Mouse (Mus musculus): ENCODE data around the gene Lasp1. TPM values are rescaled to one million over a fixed set of nuclear protein-coding genes. Genes with fewer than 3 reads are reported as not detected.
A peak's percentile ranks its signal among the peaks of the same experiment; 100 is the strongest.

The Lasp1 gene
- polyA plus RNA-seq, 1 experiment from 2014 or later, result 133 TPM

DNA sequence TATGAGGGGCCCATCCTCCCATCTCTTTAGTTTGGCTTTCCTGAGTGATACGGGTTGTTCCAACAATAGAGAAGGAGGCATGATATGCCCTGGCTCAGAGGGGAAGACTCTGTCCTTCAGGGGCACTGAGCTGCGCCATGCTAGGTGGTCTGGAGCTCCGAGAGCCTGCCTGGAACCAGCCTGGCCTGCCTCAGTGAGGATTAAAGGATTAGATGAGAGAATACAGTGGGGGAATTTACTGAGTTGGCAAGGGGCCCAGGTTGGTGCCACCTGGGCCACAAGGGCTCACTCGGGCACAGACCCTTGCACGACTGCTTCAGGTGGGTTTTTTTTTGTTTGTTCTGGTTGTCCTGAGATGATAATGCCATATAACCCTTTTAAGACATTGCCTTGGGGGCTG, 17.4 kb downstream of the Lasp1 start:
- H3K9ac ChIP-seq (replicated peaks; ENCODE audit: low read length), result no peak overlapping the region
- no peaks in the 10 kb centered on the region for H3K27me3 ChIP-seq (ENCODE audit: insufficient read depth, low read length)
- H3K9me3 ChIP-seq (ENCODE audit: low read length), result no peaks in the 10 kb centered on the region
- peak overlapping the region; percentile 54; the same call in 1 of the 2 replicates for H3K27ac ChIP-seq (ENCODE audit: low read length)
- H3K4me3 ChIP-seq (ENCODE audit: low read length), result no peak overlapping the region
- ATAC-seq (ENCODE audit: low FRiP score, low TSS enrichment), result no peak
- no peak overlapping the region for H3K4me2 ChIP-seq (replicated peaks; ENCODE audit: low read depth, low read length)
- WGBS, result 78% methylated on average over 5 of the region's 5 CpGs
- H3K4me1 ChIP-seq (ENCODE audit: insufficient read depth, low read length), result peaks cover 85% of the 10 kb centered on the region
- peaks cover 29% of the 10 kb centered on the region for H3K36me3 ChIP-seq (ENCODE audit: insufficient read depth, low read length)

DNA sequence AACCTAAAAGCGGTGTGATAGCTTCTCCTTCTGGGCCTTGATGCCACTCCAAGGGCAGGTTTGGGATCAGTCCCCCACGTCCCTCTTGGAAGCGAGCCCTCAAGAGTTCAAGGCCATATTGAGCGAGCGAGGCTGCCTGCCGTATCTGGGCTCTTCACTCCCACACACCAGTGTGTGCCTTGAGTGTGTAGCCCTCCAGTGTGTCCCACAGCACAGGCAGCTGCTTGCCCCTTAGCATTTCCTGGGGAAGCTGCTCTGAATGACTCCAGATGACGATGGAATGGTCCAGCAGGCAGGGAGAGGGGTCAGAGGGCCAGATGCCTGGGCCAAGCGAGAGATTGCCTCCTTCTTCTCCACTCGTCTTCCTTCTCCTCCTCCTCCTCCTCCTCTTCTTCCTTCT, 18.1 kb downstream of the Lasp1 start:
- ATAC-seq (ENCODE audit: low FRiP score, low TSS enrichment), result no peak

DNA sequence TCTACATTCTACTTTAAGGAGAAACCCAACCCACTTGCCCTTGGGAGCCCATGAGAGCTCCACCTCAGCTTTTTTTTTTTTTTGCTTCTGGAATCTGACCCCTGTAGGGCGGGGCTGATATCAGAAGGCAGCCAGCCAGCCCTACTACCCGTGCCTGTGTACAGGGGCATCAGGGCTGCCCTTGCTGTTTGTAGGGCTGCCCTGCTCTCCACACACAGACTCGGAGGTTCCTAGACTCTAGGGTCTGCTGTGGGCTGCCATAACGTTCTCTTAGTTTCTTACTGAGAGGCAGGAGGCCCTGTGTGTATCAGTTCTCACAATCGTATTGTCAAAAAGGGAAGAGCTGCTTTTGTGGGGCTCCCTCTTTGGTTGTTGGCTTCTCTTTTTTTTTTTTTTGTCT, 18.6 kb downstream of the Lasp1 start:
- WGBS, result 34% methylated on average over 5 of the region's 5 CpGs
- no peak overlapping the region for H3K4me2 ChIP-seq (replicated peaks; ENCODE audit: low read depth, low read length)

More for the DNA sequence above, 18.1 kb downstream of the Lasp1 start:
- Histone ChIP-seq H3K4me2 (replicated peaks; ENCODE audit: low read depth, low read length) (no peak overlapping the region), H3K27me3 (ENCODE audit: insufficient read depth, low read length) (no peaks in the 10 kb centered on the region), H3K36me3 (ENCODE audit: insufficient read depth, low read length) (peaks cover 33% of the 10 kb centered on the region), H3K27ac (ENCODE audit: low read length) (peak overlapping the region; percentile 54), H3K4me3 (ENCODE audit: low read length) (no peak overlapping the region), H3K9me3 (ENCODE audit: low read length) (no peaks in the 10 kb centered on the region), H3K9ac (replicated peaks; ENCODE audit: low read length) (peak overlapping the region; percentile 47; the same call in 1 of the 2 replicates), H3K4me1 (ENCODE audit: insufficient read depth, low read length) (peaks cover 78% of the 10 kb centered on the region)
- 26% methylated on average over 9 of the region's 9 CpGs for WGBS

DNA sequence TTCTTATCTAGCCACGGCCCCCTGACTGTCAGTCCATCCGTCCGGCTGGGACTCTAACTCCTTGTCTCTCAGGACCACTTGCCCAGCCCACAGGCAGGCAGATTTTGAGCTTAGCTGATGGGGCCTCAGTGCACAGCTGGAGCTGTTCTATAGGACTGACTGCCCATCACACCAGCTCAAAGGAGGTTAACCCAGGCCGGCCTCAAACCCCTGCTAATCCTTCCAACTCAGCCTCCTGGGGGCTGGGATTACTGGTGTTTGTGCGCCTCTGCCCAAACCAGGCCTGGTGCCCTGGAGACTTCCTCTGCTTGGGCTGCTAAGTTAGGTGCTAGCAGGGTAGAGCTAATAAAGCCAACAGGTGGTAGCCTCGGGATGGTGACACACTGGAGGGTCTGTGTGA, 19.2 kb downstream of the Lasp1 start:
- H3K9ac ChIP-seq (replicated peaks; ENCODE audit: low read length), result peak overlapping the region; percentile 56; the same call in 1 of the 2 replicates
- H3K9me3 ChIP-seq (ENCODE audit: low read length), result no peaks in the 10 kb centered on the region
- no peak overlapping the region for H3K4me3 ChIP-seq (ENCODE audit: low read length)
- H3K4me2 ChIP-seq (replicated peaks; ENCODE audit: low read depth, low read length), result no peak overlapping the region
- H3K27ac ChIP-seq (ENCODE audit: low read length), result peak overlapping the region; percentile 46; the same call in 1 of the 2 replicates
- WGBS, result 71% methylated on average over 6 of the region's 6 CpGs
- H3K27me3 ChIP-seq (ENCODE audit: insufficient read depth, low read length), result no peaks in the 10 kb centered on the region
- peaks cover 73% of the 10 kb centered on the region for H3K4me1 ChIP-seq (ENCODE audit: insufficient read depth, low read length)
- no peak for ATAC-seq (ENCODE audit: low FRiP score, low TSS enrichment)
- peaks cover 34% of the 10 kb centered on the region for H3K36me3 ChIP-seq (ENCODE audit: insufficient read depth, low read length)

More for the DNA sequence above, 18.6 kb downstream of the Lasp1 start:
- Histone ChIP-seq H3K4me3 (ENCODE audit: low read length) (no peak overlapping the region), H3K9ac (replicated peaks; ENCODE audit: low read length) (0 out of 2 replicates have a peak overlapping the region, but pooled peaks have one; percentile 19), H3K27ac (ENCODE audit: low read length) (peak overlapping the region; percentile 54; the same call in 1 of the 2 replicates), H3K36me3 (ENCODE audit: insufficient read depth, low read length) (peaks cover 34% of the 10 kb centered on the region), H3K27me3 (ENCODE audit: insufficient read depth, low read length) (no peaks in the 10 kb centered on the region), H3K4me1 (ENCODE audit: insufficient read depth, low read length) (peaks cover 74% of the 10 kb centered on the region), H3K9me3 (ENCODE audit: low read length) (no peaks in the 10 kb centered on the region)
- ATAC-seq (ENCODE audit: low FRiP score, low TSS enrichment), result no peak

DNA sequence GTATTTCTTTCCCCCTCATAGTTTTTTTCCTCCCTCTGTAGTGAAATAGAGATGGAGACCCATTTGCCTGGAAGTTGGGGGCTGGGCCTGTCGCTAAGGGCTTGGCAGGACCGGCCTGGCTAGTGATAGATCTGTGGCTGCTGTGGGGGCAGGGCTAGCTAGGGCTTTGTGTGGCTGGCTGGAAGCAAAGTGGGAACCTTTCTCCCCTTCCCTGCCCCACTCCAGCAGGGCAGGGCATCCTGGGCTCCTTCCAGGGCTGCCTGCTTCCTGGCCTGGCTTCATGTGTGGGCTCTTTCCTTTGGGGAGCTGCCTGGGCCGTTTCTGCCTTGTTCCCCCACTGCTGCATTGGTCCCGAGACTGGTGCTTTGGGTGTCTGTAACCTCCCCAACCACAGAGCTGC, 19.8 kb downstream of the Lasp1 start:
- Histone ChIP-seq H3K36me3 (ENCODE audit: insufficient read depth, low read length) (peaks cover 34% of the 10 kb centered on the region), H3K4me3 (ENCODE audit: low read length) (no peak overlapping the region), H3K4me2 (replicated peaks; ENCODE audit: low read depth, low read length) (no peak overlapping the region), H3K27me3 (ENCODE audit: insufficient read depth, low read length) (no peaks in the 10 kb centered on the region), H3K4me1 (ENCODE audit: insufficient read depth, low read length) (peaks cover 71% of the 10 kb centered on the region), H3K9ac (replicated peaks; ENCODE audit: low read length) (peak overlapping the region; percentile 56; the same call in 1 of the 2 replicates), H3K27ac (ENCODE audit: low read length) (peak overlapping the region; percentile 46), H3K9me3 (ENCODE audit: low read length) (no peaks in the 10 kb centered on the region)
- WGBS, result 19% methylated on average over 4 of the region's 4 CpGs
- ATAC-seq (ENCODE audit: low FRiP score, low TSS enrichment), result no peak

DNA sequence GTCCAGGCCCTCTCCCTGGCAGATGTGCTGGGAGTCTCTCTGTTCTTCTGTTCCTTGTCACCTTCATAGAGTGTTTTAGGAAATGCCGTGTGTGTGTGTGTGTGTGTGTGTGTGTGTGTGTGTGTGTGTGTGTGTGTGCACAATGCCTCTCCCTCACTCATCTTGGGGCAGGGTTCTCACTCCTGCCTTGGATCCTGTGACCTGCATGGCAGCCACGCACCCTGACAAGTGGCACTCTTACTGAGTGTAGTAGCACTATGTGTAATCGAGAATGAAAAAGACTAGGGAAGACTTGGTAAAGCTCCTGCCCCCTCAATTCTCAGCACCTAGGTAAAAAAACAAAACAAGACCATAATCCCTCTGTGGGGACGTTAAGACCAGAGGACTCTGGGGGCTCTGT, 20.3 kb downstream of the Lasp1 start:
- no peak for ATAC-seq (ENCODE audit: low FRiP score, low TSS enrichment)
- Histone ChIP-seq H3K4me2 (replicated peaks; ENCODE audit: low read depth, low read length) (no peak overlapping the region), H3K4me3 (ENCODE audit: low read length) (no peak overlapping the region), H3K9ac (replicated peaks; ENCODE audit: low read length) (no peak overlapping the region), H3K9me3 (ENCODE audit: low read length) (no peaks in the 10 kb centered on the region), H3K27ac (ENCODE audit: low read length) (peak overlapping the region; percentile 46; the same call in 1 of the 2 replicates), H3K27me3 (ENCODE audit: insufficient read depth, low read length) (no peaks in the 10 kb centered on the region), H3K4me1 (ENCODE audit: insufficient read depth, low read length) (peaks cover 65% of the 10 kb centered on the region), H3K36me3 (ENCODE audit: insufficient read depth, low read length) (peaks cover 34% of the 10 kb centered on the region)
- 64% methylated on average over 4 of the region's 4 CpGs for WGBS

DNA sequence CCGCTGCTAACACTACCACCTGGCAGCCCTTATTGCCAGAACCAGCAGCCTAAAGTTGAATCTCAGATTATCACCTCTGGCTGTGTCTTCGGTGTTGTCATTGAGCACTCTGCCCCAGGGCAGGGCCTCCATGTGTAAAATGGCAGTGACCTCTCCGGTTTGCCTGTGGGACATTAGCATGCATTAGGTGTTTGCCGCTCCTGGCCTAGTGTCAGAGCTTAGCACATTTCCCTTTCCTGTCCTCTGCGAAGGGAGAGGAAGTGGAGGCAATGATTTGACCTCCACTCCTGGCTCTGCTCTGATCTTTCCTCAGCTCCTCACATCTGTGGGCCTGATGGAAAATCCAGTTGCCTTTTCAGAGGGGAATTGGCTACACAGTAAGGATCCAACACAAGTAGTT, 21.1 kb downstream of the Lasp1 start:
- H3K4me1 ChIP-seq (ENCODE audit: insufficient read depth, low read length), result peaks cover 62% of the 10 kb centered on the region
- no peaks in the 10 kb centered on the region for H3K9me3 ChIP-seq (ENCODE audit: low read length)
- no peak overlapping the region for H3K9ac ChIP-seq (replicated peaks; ENCODE audit: low read length)
- peaks cover 39% of the 10 kb centered on the region for H3K36me3 ChIP-seq (ENCODE audit: insufficient read depth, low read length)
- ATAC-seq (ENCODE audit: low FRiP score, low TSS enrichment), result no peak
- H3K4me2 ChIP-seq (replicated peaks; ENCODE audit: low read depth, low read length), result no peak overlapping the region
- 67% methylated on average over 5 of the region's 5 CpGs for WGBS
- H3K27ac ChIP-seq (ENCODE audit: low read length), result no peak overlapping the region
- no peak overlapping the region for H3K4me3 ChIP-seq (ENCODE audit: low read length)
- H3K27me3 ChIP-seq (ENCODE audit: insufficient read depth, low read length), result no peaks in the 10 kb centered on the region

DNA sequence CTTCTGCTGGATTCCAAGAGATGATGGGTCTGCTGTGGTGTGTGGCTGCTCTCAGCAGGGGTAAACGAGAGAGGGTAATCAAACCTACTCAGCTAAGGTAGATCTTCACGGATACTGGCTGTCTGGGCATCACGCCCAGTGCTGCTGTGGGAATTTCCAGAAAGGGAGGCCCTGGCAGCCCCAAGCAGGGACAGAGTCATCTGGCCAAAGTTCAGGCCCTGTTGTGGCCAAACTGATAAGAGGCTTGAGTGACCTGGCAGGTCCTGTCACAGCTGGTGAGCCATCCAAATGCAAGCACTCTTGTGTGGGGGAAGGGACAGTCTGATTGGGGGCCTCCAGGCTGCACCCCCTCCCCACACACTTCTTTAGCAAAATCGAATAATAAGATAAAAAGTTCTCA, 22.0 kb downstream of the Lasp1 start:
- WGBS, result 69% methylated on average over 4 of the region's 4 CpGs
- Histone ChIP-seq H3K4me1 (ENCODE audit: insufficient read depth, low read length) (peaks cover 59% of the 10 kb centered on the region), H3K4me3 (ENCODE audit: low read length) (no peak overlapping the region), H3K36me3 (ENCODE audit: insufficient read depth, low read length) (peaks cover 39% of the 10 kb centered on the region), H3K9me3 (ENCODE audit: low read length) (no peaks in the 10 kb centered on the region), H3K27me3 (ENCODE audit: insufficient read depth, low read length) (no peaks in the 10 kb centered on the region), H3K4me2 (replicated peaks; ENCODE audit: low read depth, low read length) (no peak overlapping the region), H3K27ac (ENCODE audit: low read length) (0 out of 2 replicates have a peak overlapping the region, but pooled peaks have one; percentile 4), H3K9ac (replicated peaks; ENCODE audit: low read length) (no peak overlapping the region)
- no peak for ATAC-seq (ENCODE audit: low FRiP score, low TSS enrichment)

DNA sequence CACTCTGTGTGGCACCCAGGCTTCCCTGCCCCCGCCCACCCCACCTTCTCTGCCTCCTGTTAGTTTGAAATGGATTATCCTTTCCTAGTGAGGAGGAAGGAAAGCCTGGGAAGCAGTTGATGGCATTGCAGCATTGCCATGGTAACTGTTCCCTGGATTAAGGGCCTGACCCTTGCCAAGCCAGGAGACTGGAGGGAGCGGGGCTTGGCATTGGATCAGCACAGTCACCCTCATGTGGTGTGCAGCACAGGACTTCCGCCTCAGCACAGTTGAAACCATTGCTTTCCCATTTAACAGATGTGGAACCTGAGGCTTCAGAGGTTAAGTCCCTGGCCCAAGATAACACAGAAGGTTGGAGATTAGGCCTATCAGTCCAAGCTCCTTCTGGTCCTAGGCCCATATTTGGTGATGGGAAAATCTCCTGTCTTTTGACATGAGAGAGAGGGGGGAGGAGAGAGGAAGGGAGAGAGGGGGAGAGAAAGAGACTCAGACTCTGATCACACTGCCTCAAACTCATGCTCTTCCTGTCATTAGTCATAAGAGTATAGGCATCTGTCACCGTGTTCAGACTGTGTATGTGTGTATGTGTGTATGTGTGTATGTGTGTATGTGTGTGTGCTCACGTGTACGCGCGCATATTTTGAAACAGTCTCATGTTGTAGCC, 22.7 kb downstream of the Lasp1 start:
- H3K9ac ChIP-seq (replicated peaks; ENCODE audit: low read length), result no peak overlapping the region; the same call in 1 of the 2 replicates
- H3K27me3 ChIP-seq (ENCODE audit: insufficient read depth, low read length), result no peaks in the 10 kb centered on the region
- H3K4me1 ChIP-seq (ENCODE audit: insufficient read depth, low read length), result peaks cover 60% of the 10 kb centered on the region
- 0 out of 2 replicates have a peak overlapping the region, but pooled peaks have one; percentile 4 for H3K27ac ChIP-seq (ENCODE audit: low read length)
- no peaks in the 10 kb centered on the region for H3K9me3 ChIP-seq (ENCODE audit: low read length)
- no peak overlapping the region for H3K4me2 ChIP-seq (replicated peaks; ENCODE audit: low read depth, low read length)
- 91% methylated on average over 8 of the region's 8 CpGs for WGBS
- peaks cover 37% of the 10 kb centered on the region; the same call in 1 of the 2 replicates for H3K36me3 ChIP-seq (ENCODE audit: insufficient read depth, low read length)
- H3K4me3 ChIP-seq (ENCODE audit: low read length), result no peak overlapping the region
- no peak for ATAC-seq (ENCODE audit: low FRiP score, low TSS enrichment)
